Mouse (Mus musculus): ENCODE measurements around the gene Sec62. TPM values are rescaled to one million over a fixed set of nuclear protein-coding genes. Genes with fewer than 3 reads are reported as not detected.
A peak's percentile ranks its signal among the peaks of the same experiment; 100 is the strongest.
"Not testable (repeated sequence)": the region's sequence is repeated elsewhere in the genome, so short reads cannot be mapped to it uniquely, and the experiment has no call there.

Gene Sec62
- total RNA-seq, 4 experiments from 2014 or later: 91.1 to 113 (median 104) TPM

GRCm38 (mm10) chr3:30833254-30833653, 40.6 kb downstream of the Sec62 start:
- no peak for DNase-seq

GRCm38 (mm10) chr3:30845755-30846154, 53.1 kb downstream of the Sec62 start:
- no peak for DNase-seq

- DNase-seq: no peak
Observed at GRCm38 (mm10) chr3:30847413-30847812, 54.7 kb downstream of the Sec62 start.

- no peak for DNase-seq
Observed at GRCm38 (mm10) chr3:30851422-30851821, 58.7 kb downstream of the Sec62 start.

GRCm38 (mm10) chr3:30853596-30853995, 60.9 kb downstream of the Sec62 start:
- DNase-seq: no peak

GRCm38 (mm10) chr3:30855604-30856458, 63.2 kb downstream of the Sec62 start, which contains the start of gene Gpr160:
TSS of gene Gpr160 (plus strand) at chr3:30855950.
- peak; percentile 58 for DNase-seq

GRCm38 (mm10) chr3:30859599-30859998, 66.9 kb downstream of the Sec62 start:
- DNase-seq: not testable (repeated sequence)

- no peak for DNase-seq
Observed at GRCm38 (mm10) chr3:30860705-30861104, 68.0 kb downstream of the Sec62 start.

GRCm38 (mm10) chr3:30863712-30864435, 71.2 kb downstream of the Sec62 start:
- DNase-seq: no peak

GRCm38 (mm10) chr3:30864640-30865039, 72.0 kb downstream of the Sec62 start:
- no peak for DNase-seq

- DNase-seq: peak; percentile 38
Observed at GRCm38 (mm10) chr3:30868176-30868575, 75.5 kb downstream of the Sec62 start.

GRCm38 (mm10) chr3:30868625-30869024, 76.0 kb downstream of the Sec62 start:
- no peak for DNase-seq

GRCm38 (mm10) chr3:30869995-30870394, 77.3 kb downstream of the Sec62 start:
- no peak for DNase-seq

Other genes starting within 250 kb of the Sec62 start
- gene Mecom, start 244.9 kb upstream of the Sec62 start, total RNA-seq (2022): 1 to 10 TPM; 5.9 to 8.9 (median 6.3) TPM
- gene Actrt3, start 192.9 kb upstream of the Sec62 start, total RNA-seq (2022): under 1 TPM in 1 of 4 experiments, not detected in 3; 0.24 TPM
- gene Mynn, start 190.8 kb upstream of the Sec62 start, total RNA-seq (2022): 10 to 100 TPM; 17.2 to 25.9 (median 20.4) TPM
- gene Lrriq4, start 148.4 kb upstream of the Sec62 start, total RNA-seq (2022): not detected
- not detected for gene Lrrc34, start 145.0 kb upstream of the Sec62 start, total RNA-seq (2022)
- gene Lrrc31, start 93.0 kb upstream of the Sec62 start, total RNA-seq (2022): under 1 TPM in 1 of 4 experiments, not detected in 3; 0.15 TPM
- not detected for gene Samd7, start 46.6 kb upstream of the Sec62 start, total RNA-seq (2022)
- 1 to 10 TPM in 2 of 4 experiments, under 1 TPM in 2; 0.83 to 2.4 (median 0.97) TPM for gene Gpr160, start 63.1 kb downstream of the Sec62 start, total RNA-seq (2022)
- 10 to 100 TPM; 33.5 to 60.0 (median 42.9) TPM for gene Phc3, start 176.5 kb downstream of the Sec62 start, total RNA-seq (2022)
- 10 to 100 TPM; 46.4 to 50.6 (median 50.1) TPM for gene Prkci, start 202.9 kb downstream of the Sec62 start, total RNA-seq (2022)